Mouse (Mus musculus) megakaryocyte-erythroid progenitor cell, adult 5 weeks (primary cell): ENCODE data around the gene Olfr1163. TPM values are rescaled to one million over a fixed set of nuclear protein-coding genes. Genes with fewer than 3 reads are reported as not detected.

Source experiments
- polyA plus RNA-seq: library from polyadenylated mRNA; stranded (reverse); fragments of >175 nt; gene quantifications from 2 replicates; pipeline ENCODE4 v1.2.3, GENCODE M21; 2012

The Olfr1163 gene
- polyA plus RNA-seq: not detected in 2 replicates

DNA sequence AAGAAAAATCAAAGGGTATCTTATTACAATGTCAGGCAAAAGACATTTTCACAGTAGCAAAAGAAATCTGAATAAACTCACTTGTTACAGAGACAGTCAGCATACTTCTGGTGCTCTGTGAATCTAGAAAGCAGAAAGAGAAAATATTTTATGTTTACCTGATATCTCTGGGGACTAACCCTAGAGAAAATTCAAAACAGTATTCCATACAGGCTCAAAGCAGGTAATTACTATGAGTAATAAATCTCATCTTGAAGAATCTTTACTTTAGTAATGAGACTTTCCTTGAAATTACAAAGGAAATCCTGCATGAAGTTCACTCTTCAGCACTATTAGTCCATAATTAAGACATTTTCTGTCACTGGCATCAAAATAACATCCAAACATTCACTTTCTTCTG is at the start of gene Olfr1163:
Gene Olfr1163 (minus strand): TSS at position 101 of the 400 bp plus-strand sequence.

DNA sequence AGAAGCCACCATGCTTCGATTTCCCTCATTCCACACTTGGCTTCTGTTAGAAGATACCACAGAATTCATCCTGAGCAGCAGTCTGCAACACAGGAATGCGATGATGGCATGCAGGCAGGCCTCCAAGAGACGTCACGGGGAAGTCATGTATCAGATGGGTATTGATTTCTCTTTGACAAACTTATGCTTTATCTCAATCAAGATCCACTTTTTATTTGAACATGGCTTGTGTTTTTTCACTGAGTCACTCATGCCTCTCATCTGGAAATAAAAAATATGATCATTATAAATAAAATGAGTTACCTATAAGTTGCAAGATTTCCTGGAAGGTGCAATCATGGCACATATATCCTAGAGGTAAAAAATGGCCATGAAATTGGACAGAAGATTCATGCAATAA is 22.2 kb upstream of the Olfr1163 start, which contains the start of gene Olfr1164:
Gene Olfr1164 (minus strand): TSS at position 101 of the 400 bp plus-strand sequence.

DNA sequence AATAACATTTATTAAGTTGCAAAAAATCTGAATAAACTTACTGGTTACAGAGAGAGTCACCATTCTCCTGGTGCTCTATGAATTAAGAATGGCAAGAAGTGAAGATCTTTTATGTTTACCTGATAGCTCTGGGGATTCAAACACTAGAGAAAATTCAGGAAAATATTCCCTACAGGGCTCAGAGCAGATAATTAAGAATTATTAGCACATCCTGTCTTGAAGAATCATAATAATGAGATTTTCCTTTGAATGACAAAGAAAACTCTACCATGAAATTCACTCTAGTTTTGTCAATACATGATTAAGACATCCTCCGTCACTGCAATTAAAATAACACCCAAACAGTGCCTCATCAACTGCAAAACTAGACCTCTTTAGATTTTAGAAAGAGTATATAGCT is 20.6 kb downstream of the Olfr1163 start, which contains the start of gene Olfr1162:
Gene Olfr1162 (minus strand): TSS at position 101 of the 400 bp plus-strand sequence.

DNA sequence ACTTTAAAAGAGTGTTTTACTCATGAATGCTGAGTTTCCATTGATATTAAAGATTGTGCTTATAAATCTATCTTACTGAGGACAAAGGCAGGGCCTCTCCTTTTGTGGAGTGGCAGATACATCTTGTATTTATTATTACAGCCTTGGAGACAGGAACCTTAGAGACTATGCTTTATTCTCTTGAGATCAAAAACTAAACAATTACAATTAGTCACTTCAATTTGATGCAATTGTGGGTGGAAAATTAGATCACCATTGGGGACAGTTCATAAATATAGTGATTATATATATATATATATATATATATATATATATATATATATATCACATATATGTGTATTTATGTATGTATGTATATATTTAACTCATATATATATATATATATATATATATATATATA is 34.0 kb downstream of the Olfr1163 start, which contains the start of gene Olfr73:
Gene Olfr73 (minus strand): TSS at position 101 of the 400 bp plus-strand sequence.

DNA sequence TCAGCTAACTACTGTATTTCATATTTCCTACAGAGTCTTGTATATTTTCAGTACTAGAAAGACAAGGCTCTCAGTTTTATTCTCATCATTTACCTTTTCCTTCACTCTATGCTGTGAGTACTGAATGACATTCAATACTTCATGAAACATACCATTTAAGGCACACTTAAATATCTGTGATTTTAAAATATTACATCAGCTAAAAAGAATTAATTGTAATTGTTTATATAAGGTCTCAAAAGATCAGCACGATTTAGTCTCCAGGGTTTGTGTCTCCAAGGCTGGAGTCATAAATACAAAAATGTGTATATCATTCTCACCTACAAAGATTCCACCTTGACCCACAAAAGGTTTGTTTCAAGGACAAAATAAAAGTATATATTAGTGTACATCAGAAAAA is 49.2 kb downstream of the Olfr1163 start, which contains the start of gene Olfr1161:
Gene Olfr1161 (plus strand): TSS at position 301 of the 400 bp plus-strand sequence.

Other genes with a start within 250 kb of the Olfr1163 start
- gene Olfr1148, start 241.3 kb downstream of the Olfr1163 start, polyA plus RNA-seq: not detected in 2 replicates
- gene Olfr1150-ps1, start 227.8 kb downstream of the Olfr1163 start, polyA plus RNA-seq: not detected in 2 replicates
- gene Olfr1151, start 216.0 kb downstream of the Olfr1163 start, polyA plus RNA-seq: not detected in 2 replicates
- 0.01 TPM in 1 of 2 replicates, not detected in the other for gene Olfr1152, start 205.3 kb downstream of the Olfr1163 start, polyA plus RNA-seq
- not detected in 2 replicates for gene Olfr1153, start 176.9 kb downstream of the Olfr1163 start, polyA plus RNA-seq
- gene Olfr1154, start 166.7 kb downstream of the Olfr1163 start, polyA plus RNA-seq: not detected in 2 replicates
- not detected in 2 replicates for gene Olfr1155, start 126.7 kb downstream of the Olfr1163 start, polyA plus RNA-seq
- not detected in 2 replicates for gene Olfr1156, start 118.7 kb downstream of the Olfr1163 start, polyA plus RNA-seq
- not detected in 2 replicates for gene Olfr1157, start 103.5 kb downstream of the Olfr1163 start, polyA plus RNA-seq
- gene Olfr74, start 97.2 kb downstream of the Olfr1163 start, polyA plus RNA-seq: not detected in 2 replicates
- gene Olfr1158, start 81.7 kb downstream of the Olfr1163 start, polyA plus RNA-seq: not detected in 2 replicates
- not detected in 2 replicates for gene Olfr1160, start 63.6 kb downstream of the Olfr1163 start, polyA plus RNA-seq
- not detected in 2 replicates for gene Olfr1161, start 49.1 kb downstream of the Olfr1163 start, polyA plus RNA-seq
- not detected in 2 replicates for gene Olfr73, start 34.1 kb downstream of the Olfr1163 start, polyA plus RNA-seq
- not detected in 2 replicates for gene Olfr1162, start 20.7 kb downstream of the Olfr1163 start, polyA plus RNA-seq
- gene Olfr1164, start 22.1 kb upstream of the Olfr1163 start, polyA plus RNA-seq: not detected in 2 replicates
- gene Olfr1166, start 56.4 kb upstream of the Olfr1163 start, polyA plus RNA-seq: not detected in 2 replicates
- not detected in 2 replicates for gene Olfr1167, start 83.4 kb upstream of the Olfr1163 start, polyA plus RNA-seq
- not detected in 2 replicates for gene Olfr1168, start 110.0 kb upstream of the Olfr1163 start, polyA plus RNA-seq
- not detected in 2 replicates for gene Olfr1170, start 156.5 kb upstream of the Olfr1163 start, polyA plus RNA-seq
- not detected in 2 replicates for gene Olfr1173, start 208.0 kb upstream of the Olfr1163 start, polyA plus RNA-seq
- not detected in 2 replicates for gene Olfr1174-ps, start 243.3 kb upstream of the Olfr1163 start, polyA plus RNA-seq